Mouse (Mus musculus) liver, embryonic 15.5 days (tissue): ENCODE measurements at regions not wholly inside any gene's neighbourhood (a gene's known extent, or its start where the extent isn't known, plus 50 kb on each side); places are given as distances from the start of the nearest gene placed in this dataset.

Experiments
- ATAC-seq: fragments of 200-750 bp; cut with Nextera tagmentation; 2 replicates; pipeline ENCODE4 v1.8.0; 2017; ENCODE audit warnings: moderate number of reproducible peaks, mild to moderate bottlenecking, moderate library complexity; ENCODE audit not compliant: insufficient read depth
- H3K27ac ChIP-seq: fragments of 300-500 bp; sonication (generic); replicated peaks from 2 replicates; pipeline ENCODE4 v1.5.1; 2015; ENCODE audit warnings: mild to moderate bottlenecking, inconsistent platforms
- H3K27me3 ChIP-seq: fragments of 300-500 bp; sonication (generic); 2 replicates; pipeline ENCODE4 v1.6.1; 2015; ENCODE audit warnings: mild to moderate bottlenecking, inconsistent platforms
- H3K36me3 ChIP-seq: fragments of 300-500 bp; sonication (generic); replicated peaks from 2 replicates; pipeline ENCODE4 v1.6.1; 2015; ENCODE audit warnings: moderate library complexity, mild to moderate bottlenecking, inconsistent platforms
- H3K4me1 ChIP-seq: fragments of 300-500 bp; sonication (generic); replicated peaks from 2 replicates; pipeline ENCODE4 v1.6.1; 2015; ENCODE audit warnings: inconsistent platforms
- H3K4me2 ChIP-seq: fragments of 300-500 bp; sonication (generic); 2 replicates; pipeline ENCODE4 v1.6.1; 2015; ENCODE audit warnings: moderate library complexity, mild to moderate bottlenecking, inconsistent platforms
- H3K4me3 ChIP-seq: fragments of 300-500 bp; sonication (generic); replicated peaks from 2 replicates; pipeline ENCODE4 v1.5.1; 2015; ENCODE audit warnings: mild to moderate bottlenecking, inconsistent platforms
- H3K9ac ChIP-seq: fragments of 300-500 bp; sonication (generic); 2 replicates; pipeline ENCODE4 v1.6.1; 2015; ENCODE audit warnings: moderate library complexity, mild to moderate bottlenecking, inconsistent platforms
- H3K9me3 ChIP-seq: fragments of 300-500 bp; sonication (generic); replicated peaks from 2 replicates; pipeline ENCODE4 v1.6.1; 2016; ENCODE audit warnings: inconsistent platforms
- WGBS: fragments of 180-500 bp; shearing (Covaris S2); methylation state at CpG from one replicate; pipeline ENCODE4 v1.1.7; 2015; ENCODE audit warnings: mixed read lengths; ENCODE audit not compliant: insufficient replicate concordance; 5-methylcytosine and 5-hydroxymethylcytosine counted together

GRCm38 (mm10) chr3:66646251-66646650, 334.9 kb upstream of the Rsrc1 start:
- Histone ChIP-seq H3K4me3 (no peak overlapping the region), H3K4me2 (no peak overlapping the region), H3K4me1 (peaks cover 12% of the 10 kb centered on the region), H3K9me3 (no peaks in the 10 kb centered on the region), H3K36me3 (no peaks in the 10 kb centered on the region), H3K27me3 (no peaks in the 10 kb centered on the region), H3K27ac (no peak overlapping the region), H3K9ac (no peak overlapping the region)
- 35% methylated on average over 4 of the region's 4 CpGs for WGBS
- ATAC-seq: no peak

GRCm38 (mm10) chr3:66649271-66649670, 331.9 kb upstream of the Rsrc1 start:
- WGBS: 72% methylated on average over 4 of the region's 4 CpGs
- H3K36me3 ChIP-seq: no peaks in the 10 kb centered on the region

GRCm38 (mm10) chr3:66650076-66650748, 331.0 kb upstream of the Rsrc1 start:
- H3K9me3 ChIP-seq: no peaks in the 10 kb centered on the region
- H3K4me2 ChIP-seq: no peak overlapping the region
- H3K9ac ChIP-seq: no peak overlapping the region
- H3K4me1 ChIP-seq: peaks cover 37% of the 10 kb centered on the region
- H3K4me3 ChIP-seq: no peak overlapping the region
- H3K27me3 ChIP-seq: no peaks in the 10 kb centered on the region
- no peak overlapping the region for H3K27ac ChIP-seq
- H3K36me3 ChIP-seq: no peaks in the 10 kb centered on the region
- 41% methylated on average over 15 of the region's 15 CpGs for WGBS
- ATAC-seq: no peak

More at GRCm38 (mm10) chr3:66649271-66649670, 331.9 kb upstream of the Rsrc1 start:
- Histone ChIP-seq H3K9ac (no peak overlapping the region), H3K4me2 (no peak overlapping the region), H3K27me3 (no peaks in the 10 kb centered on the region), H3K9me3 (no peaks in the 10 kb centered on the region), H3K4me3 (no peak overlapping the region), H3K4me1 (peaks cover 28% of the 10 kb centered on the region), H3K27ac (no peak overlapping the region)
- no peak for ATAC-seq

DNA sequence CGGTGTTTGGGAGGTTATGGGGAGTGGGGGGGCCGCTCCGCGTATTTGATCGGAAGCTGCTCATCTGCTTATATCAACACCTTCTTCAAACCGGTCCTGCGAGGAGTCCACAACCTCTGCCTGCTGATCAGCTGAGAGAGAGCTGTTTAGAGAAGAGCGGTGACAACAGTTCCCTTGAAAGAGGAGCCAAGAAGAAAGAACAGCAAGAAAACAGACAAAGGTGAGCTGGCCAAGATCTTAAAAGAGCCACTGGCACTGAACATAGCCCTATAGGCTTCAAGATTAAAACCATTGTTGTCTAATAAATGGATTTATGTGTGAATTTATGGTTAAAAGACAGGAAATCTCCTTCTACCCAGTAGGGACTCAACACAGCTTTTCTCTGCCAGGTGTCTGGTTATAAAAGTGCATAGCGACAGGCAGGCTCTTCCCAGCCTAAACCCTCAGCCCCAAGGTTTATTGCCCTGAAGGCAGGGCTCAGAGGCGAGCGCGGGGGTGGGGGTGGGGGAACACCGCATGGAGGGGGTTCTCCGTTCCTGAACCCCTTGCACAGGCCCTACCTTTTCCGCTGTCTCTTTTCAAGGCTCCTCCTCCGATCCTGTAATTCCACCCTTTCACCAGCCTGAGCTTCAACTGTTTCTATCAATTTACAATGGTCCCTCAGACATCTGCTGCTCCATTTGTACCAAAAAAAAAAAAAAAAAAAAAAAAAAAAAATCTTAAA, 330.3 kb upstream of the Rsrc1 start:
- Histone ChIP-seq H3K9me3 (no peaks in the 10 kb centered on the region), H3K9ac (no peak overlapping the region), H3K4me2 (no peak overlapping the region), H3K27me3 (no peaks in the 10 kb centered on the region), H3K27ac (no peak overlapping the region), H3K4me3 (no peak overlapping the region), H3K4me1 (peaks cover 44% of the 10 kb centered on the region), H3K36me3 (no peaks in the 10 kb centered on the region)
- 66% methylated on average over 16 of the region's 16 CpGs for WGBS
- ATAC-seq: no peak

DNA sequence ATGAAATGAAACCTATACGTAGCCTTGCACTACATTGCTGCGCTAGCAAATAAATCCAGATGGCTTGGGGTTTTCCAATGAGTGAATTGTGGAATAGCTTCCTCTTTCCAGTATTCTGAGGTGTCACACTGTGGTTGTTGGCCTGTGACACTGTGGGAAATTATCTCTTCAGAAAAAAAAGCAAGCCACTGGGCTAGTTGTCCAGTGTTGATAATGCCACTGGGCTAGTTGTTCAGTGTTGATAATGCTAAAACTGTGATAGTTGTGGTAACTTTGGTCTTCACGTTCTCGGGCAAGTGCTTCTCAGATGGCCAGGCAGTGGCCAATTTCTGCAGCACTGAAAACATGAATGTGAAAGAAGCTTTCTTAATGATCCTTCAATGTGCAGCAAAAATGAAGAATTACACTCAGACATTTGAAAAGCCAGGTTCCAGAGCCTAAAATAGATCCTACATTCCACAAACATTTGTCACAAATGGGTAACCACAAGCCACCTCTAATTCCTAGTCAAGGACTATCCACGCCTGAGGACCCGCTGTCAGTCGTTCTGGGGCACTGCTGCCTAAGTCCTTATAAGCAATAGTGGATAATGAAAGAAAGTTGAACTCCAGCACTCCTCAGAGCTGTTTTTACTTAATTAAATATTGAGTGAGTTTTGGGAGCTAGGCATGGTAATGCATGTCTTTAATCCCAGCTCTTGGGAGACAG, 328.9 kb upstream of the Rsrc1 start:
- peak; percentile 74 for ATAC-seq
- H3K4me1 ChIP-seq: peaks cover 56% of the 10 kb centered on the region
- 0 out of 2 replicates have a peak overlapping the region, but pooled peaks have one; percentile 1 for H3K9ac ChIP-seq
- H3K4me2 ChIP-seq: peak overlapping the region; percentile 47
- H3K27ac ChIP-seq: peak overlapping the region; percentile 34
- no peaks in the 10 kb centered on the region for H3K36me3 ChIP-seq
- no peaks in the 10 kb centered on the region for H3K9me3 ChIP-seq
- no peaks in the 10 kb centered on the region for H3K27me3 ChIP-seq
- no peak overlapping the region for H3K4me3 ChIP-seq
- 26% methylated on average over 7 of the region's 7 CpGs for WGBS

DNA sequence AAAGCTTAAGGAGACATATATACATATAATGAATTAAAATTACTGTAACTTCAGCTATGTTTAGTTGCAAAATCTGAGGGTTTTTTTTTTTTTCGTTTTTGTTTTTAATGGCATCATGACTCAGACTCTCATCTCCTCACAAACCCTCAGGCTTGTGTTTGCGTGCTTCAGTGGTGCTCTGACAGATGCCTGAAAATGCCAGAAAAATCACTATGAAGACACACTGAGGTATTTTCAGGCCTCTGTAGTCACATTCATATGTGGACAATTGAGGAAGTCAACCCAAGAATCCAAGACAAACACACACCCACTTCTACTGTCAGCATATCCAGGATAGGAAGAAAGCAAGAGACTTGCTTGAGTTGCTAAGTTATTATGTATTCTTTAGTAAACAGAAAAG, 327.2 kb upstream of the Rsrc1 start:
- Histone ChIP-seq H3K36me3 (no peaks in the 10 kb centered on the region), H3K4me1 (peaks cover 56% of the 10 kb centered on the region), H3K4me2 (no peak overlapping the region), H3K27ac (no peak overlapping the region), H3K4me3 (no peak overlapping the region), H3K9me3 (no peaks in the 10 kb centered on the region), H3K9ac (no peak overlapping the region), H3K27me3 (no peaks in the 10 kb centered on the region)
- WGBS: 79% methylated on average over 2 of the region's 2 CpGs
- no peak for ATAC-seq

DNA sequence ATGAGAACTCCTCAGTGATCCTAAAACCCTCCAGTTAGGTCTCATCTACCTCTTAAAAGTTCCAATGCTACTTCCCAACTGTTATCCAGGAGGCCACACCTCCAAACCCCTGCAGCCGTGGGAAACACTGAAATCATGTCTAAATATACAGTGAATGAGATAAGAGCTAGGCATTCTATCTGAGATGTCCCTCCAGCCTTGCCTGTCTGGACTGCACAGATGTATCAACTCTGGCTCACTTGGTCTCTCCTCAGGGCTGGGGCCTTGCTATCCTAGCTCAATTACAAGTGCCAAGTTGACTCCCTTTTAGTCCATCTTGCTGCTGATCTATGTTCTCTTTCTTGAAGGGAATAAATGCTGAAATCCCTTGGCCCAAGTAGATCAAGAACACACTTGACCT, 326.3 kb upstream of the Rsrc1 start:
- ATAC-seq: peak; percentile 61
- H3K27me3 ChIP-seq: no peaks in the 10 kb centered on the region
- no peak overlapping the region for H3K9ac ChIP-seq
- no peak overlapping the region for H3K4me2 ChIP-seq
- no peak overlapping the region for H3K27ac ChIP-seq
- H3K9me3 ChIP-seq: no peaks in the 10 kb centered on the region
- 23% methylated on average over 1 of the region's 1 CpGs for WGBS
- no peak overlapping the region for H3K4me3 ChIP-seq
- H3K36me3 ChIP-seq: no peaks in the 10 kb centered on the region
- H3K4me1 ChIP-seq: peaks cover 56% of the 10 kb centered on the region

GRCm38 (mm10) chr3:66656458-66656857, 324.7 kb upstream of the Rsrc1 start:
- Histone ChIP-seq H3K27me3 (no peaks in the 10 kb centered on the region), H3K9me3 (no peaks in the 10 kb centered on the region), H3K4me1 (peaks cover 55% of the 10 kb centered on the region), H3K27ac (0 out of 2 replicates have a peak overlapping the region, but pooled peaks have one; percentile 10), H3K4me2 (no peak overlapping the region), H3K36me3 (no peaks in the 10 kb centered on the region), H3K4me3 (no peak overlapping the region), H3K9ac (no peak overlapping the region)
- WGBS: 37% methylated on average over 5 of the region's 5 CpGs
- ATAC-seq: peak; percentile 47; the same call in 1 of the 2 replicates

- H3K27me3 ChIP-seq: no peaks in the 10 kb centered on the region
Measured at GRCm38 (mm10) chr3:66660555-66660954, 320.6 kb upstream of the Rsrc1 start.

GRCm38 (mm10) chr3:66661826-66662618, 319.2 kb upstream of the Rsrc1 start:
- Histone ChIP-seq H3K9me3 (no peaks in the 10 kb centered on the region), H3K4me3 (no peak overlapping the region), H3K4me2 (no peak overlapping the region), H3K27ac (no peak overlapping the region), H3K36me3 (no peaks in the 10 kb centered on the region), H3K4me1 (peaks cover 11% of the 10 kb centered on the region), H3K27me3 (no peaks in the 10 kb centered on the region), H3K9ac (no peak overlapping the region)
- WGBS: 68% methylated on average over 8 of the region's 8 CpGs
- ATAC-seq: no peak

More at GRCm38 (mm10) chr3:66660555-66660954, 320.6 kb upstream of the Rsrc1 start:
- Histone ChIP-seq H3K36me3 (no peaks in the 10 kb centered on the region), H3K9me3 (no peaks in the 10 kb centered on the region), H3K9ac (no peak overlapping the region), H3K4me2 (peak overlapping the region; percentile 23; the same call in 1 of the 2 replicates), H3K4me3 (no peak overlapping the region), H3K4me1 (peaks cover 26% of the 10 kb centered on the region), H3K27ac (no peak overlapping the region)
- 14% methylated on average over 5 of the region's 5 CpGs for WGBS
- ATAC-seq: peak; percentile 76
